Mouse (Mus musculus): ENCODE measurements around the gene Gbp5.
"Not testable (repeated sequence)": the region's sequence is repeated elsewhere in the genome, so short reads cannot be mapped to it uniquely, and the experiment has no call there.

Gbp5 gene

DNA sequence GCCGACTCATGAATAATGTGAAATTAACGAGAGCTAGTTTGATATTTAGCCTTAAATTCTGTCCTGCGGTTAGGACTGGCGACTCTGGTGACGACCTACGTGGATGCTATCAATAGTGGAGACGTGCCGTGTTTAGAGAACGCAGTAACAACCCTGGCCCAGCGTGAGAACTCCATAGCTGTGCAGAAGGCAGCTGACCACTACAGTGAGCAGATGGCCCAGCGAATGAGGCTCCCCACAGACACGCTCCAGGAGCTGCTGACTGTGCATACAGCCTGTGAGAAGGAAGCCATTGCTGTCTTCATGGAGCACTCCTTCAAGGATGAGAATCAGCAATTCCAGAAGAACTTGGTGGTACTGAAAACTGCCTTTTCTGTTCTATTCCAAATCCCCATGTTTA lies 49.0 kb downstream of the Gbp5 start:
- not testable (repeated sequence) for DNase-seq

DNA sequence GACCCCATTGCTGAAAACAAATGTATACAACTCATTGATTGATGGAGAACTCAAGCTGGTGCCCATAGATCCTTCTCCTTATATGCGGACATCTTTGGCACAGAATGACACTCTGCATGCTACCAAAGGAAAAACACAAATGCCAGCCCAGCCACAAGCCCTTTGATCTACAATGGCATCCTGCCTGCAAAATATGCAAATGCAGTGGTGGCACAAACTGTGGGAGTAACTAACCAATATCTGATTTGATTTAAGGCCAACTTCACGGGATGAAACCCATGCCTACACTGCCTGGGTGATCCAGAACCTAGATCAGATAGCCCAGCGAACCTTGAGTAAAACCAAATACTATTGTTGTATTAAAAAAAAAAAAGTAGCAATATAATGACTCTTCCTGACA lies 52.9 kb downstream of the Gbp5 start:
- DNase-seq, result no peak

DNA sequence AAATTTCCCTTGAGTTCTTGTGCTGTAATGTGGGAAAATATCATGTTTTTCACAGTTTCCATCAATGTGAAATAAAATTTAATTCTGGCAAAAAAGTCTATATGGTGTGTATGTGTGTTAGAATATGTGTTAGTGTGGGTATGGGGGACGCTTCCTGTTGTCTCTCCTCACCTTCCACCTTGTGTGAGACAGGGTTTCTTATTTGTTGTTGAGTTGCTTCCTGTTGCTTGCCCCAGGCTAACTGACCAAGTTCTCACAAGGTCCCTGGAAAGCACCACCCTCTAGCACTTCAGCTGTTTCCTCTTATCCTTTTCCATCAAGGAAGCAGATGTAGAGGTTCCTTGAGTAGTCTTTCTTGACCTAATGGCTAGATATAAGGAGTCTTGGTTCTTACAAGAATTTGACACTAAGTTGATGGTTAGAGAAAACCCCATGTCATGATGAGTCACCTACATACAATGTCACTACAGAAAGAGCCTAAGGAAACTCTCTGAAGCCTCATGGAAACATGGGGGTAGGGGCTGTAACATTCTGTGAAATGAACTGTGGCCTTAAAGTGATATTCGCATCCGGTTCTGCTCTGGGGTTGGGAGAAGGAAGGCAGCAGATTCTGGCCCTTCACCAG lies 56.4 kb downstream of the Gbp5 start:
- DNase-seq, result no peak

DNA sequence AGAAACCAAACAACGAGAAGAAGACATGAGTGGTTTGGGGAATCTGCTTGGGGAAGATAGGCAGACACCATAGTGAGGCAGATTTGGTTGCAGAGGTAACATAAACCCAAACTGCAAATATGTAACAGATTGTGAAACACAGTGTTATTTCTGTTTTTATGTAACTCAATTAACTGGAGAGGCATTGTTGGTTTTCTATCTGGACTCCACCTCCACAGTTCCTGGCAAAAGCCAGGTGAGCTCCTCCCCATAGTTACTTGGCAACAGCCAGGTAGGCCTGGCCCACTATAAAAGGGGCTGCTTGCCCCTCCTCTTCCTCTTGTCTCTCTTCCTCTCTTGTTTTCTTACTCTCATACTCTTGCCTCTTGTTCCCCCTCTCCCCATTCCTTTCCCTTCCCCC lies 60.8 kb downstream of the Gbp5 start:
- DNase-seq, result no peak

DNA sequence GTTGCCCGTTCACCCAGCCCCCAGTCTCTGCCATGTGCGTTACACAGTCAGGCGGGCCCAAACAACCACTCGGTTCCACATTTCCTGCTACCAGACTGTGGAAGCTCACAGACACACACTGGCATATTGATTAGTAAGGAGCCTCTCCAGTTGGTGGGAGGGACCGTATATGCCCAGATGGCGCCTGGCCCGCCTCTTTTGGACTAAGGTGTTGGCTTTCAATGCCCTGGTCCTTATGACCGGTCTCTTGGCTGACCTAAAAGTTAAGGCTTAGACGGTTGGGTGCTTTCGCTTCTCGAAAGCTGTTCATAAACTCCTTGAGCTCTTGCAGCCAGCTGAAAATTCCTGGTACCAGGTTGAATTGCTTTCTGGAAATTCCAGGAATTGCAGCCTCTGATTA lies 61.8 kb downstream of the Gbp5 start:
- DNase-seq, result no peak

DNA sequence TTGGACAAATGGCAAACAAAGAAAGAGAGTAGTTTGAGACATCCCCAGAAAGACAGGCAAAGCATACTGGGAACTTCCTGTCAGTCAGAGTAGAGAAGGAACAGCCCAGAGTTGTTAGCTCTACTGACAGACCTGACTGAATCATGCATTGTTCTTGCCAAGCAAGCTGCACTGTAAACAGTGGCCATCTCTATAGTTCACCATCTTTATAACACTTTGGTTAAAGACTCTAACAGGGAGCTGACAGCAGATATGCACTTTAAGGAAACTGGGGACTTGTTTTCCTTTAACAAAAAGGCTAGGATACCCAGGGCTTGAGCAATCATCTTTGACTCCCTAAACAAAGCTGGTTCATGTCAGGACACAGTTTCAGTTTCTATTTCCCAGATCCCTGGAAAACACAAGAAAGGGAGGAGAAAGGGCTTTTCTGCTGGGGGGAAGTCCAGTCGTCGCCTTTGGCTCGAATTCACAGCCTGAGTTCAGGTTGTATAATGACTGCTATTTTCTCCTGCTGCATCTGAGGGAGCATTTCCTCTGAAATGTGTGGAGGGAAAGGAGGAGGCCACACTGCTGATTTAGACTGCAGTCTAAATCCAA lies 66.0 kb downstream of the Gbp5 start, which contains the start of gene Gbp3:
Gbp3 (plus strand) TSS at position 395 of the 597 bp plus-strand sequence.
- DNase-seq, result no peak

DNA sequence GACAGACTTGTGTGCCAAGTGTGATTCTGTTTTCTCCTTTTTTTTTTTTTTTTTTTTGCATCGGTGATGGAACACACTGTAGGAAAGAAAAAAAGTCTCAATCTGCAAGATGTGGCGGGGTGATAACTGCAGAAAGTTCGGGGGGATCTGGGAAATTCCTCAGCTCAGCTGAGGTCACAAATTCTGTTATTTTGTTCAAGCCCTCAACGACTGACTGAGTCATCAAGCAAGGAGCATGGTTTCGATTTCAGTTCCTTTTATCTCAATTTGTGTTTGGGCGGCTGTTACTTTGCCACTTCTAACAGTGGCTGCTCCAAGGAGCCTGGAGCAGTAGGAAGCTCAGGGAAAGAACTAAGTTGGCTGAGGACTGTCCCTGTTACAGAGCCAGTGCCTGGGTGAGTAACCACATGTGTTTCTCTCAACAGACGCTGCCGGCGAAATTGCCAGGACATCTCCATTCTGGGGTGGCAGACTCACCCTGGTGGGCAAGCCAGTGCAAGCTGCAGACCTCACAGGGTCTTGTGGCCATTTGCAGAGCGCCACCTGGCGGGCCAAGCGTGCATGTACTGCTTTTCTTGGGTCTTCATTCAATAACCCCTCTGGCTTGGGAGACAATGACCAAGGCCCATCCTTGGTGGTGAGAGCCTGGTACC lies 66.6 kb downstream of the Gbp5 start:
- peak; percentile 93 for DNase-seq

DNA sequence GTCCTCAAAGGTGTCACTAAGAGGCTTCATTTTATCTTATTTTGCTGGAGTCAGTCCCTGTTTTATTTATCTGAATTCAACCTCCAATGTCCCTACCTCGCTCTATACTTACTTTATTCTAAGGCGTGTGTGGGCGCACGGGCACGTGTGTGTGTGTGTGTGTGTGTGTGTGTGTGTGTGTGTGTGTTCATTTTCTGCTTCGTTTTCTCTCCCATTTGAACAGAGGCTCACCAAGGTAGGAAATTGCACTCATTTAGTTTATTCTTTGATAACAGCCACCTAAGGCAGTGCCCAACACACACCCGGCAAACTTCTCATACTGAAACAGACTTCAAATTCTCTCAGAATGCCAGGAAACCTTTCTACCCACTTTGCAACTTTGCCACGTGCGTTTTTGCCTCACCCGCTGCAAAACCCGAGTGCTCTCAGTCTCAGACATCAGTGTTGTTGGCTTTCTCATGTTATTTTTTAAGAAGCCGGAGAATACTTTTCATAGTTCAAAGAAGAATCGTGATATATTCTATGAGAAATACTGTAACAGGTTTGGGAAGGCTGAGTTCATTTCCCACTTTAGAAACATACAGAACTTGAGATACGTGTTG lies 67.4 kb downstream of the Gbp5 start:
- no peak for DNase-seq

DNA sequence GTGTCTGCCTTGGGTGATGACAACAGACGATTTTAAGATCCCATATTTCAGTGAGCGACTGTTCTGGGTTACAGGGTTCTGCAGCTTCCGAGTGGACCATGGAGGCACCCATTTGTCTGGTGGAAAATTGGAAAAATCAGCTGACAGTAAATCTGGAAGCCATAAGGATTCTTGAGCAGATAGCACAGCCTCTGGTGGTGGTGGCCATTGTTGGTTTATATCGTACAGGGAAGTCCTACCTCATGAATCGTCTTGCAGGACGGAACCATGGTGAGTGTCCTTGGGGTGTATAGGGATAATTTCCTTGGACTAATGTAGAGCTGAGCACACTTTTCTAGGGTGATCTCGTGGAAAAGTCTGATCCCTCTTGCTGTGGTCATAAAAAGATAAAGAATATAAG lies 67.9 kb downstream of the Gbp5 start:
- no peak for DNase-seq

DNA sequence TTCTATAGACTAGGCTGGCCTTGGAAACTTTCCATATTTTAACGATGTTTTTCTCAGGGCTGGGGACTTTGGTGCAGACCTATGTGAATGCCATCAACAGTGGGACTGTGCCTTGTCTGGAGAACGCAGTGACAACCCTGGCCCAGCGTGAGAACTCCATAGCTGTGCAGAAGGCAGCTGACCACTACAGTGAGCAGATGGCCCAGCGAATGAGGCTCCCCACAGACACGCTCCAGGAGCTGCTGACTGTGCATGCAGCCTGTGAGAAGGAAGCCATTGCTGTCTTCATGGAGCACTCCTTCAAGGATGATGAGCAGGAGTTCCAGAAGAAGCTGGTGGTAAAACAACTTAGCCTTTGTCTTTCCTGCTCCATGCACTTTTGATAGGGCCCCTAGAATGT lies 73.7 kb downstream of the Gbp5 start:
- not testable (repeated sequence) for DNase-seq

DNA sequence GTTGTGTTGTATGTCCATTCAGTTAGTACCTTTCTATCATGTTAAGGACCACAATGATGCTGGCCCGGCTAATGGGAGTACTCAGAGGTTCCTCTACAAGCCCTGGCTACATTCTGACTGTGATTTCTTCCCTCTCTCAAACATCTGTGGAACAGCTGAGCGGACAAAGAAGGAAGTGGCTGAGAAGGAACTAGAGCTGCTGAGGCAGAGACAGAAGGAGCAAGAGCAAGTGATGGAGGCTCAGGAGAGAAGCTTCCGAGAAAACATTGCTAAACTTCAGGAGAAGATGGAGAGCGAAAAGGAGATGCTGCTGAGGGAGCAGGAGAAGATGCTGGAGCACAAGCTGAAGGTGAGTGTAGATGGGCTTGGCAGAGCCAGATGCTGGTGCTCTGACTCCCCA lies 77.0 kb downstream of the Gbp5 start:
- no peak for DNase-seq

Data from thymus, postnatal 4 days (tissue).